Mouse (Mus musculus): ENCODE data around the gene Reep1.

The Reep1 gene

DNA sequence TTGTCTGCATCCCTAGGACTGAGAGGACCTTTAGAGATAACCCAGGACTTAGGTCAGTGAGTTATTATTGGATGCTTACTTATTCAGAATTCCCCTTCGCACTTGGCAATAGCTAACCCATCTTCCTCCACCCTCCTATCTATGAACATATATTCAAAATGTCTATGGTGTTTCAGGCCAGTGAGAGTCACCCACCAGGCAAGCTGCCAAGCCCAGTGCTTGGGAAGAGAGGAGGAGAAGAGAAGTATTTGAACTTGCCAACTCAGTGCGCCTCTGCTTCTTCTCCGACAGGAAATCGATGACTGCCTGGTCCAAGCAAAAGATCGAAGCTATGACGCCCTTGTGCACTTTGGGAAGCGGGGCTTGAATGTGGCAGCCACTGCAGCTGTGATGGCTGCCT is 73.1 kb downstream of the Reep1 start:
- CTCF ChIA-PET = no interaction called here

DNA sequence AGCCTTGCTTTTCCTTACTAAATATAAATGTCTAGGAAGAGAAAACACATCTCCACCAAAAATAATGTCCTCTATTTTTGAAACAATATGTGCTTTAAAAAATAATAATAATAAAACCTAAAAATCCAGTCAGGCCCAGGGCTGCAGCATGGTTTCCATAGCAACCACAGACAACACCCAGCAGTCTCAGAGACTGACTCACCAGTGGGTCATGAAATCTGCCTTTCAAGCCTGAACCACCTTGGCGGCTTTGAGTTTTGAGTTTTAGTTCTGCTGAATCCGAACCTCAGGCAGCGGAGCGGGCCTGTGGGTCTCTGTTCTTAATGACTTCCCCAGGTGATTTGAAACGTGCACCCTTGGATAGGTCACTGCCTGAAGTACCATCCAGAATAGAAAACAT is 75.8 kb downstream of the Reep1 start:
- CTCF ChIA-PET = no interaction called here

DNA sequence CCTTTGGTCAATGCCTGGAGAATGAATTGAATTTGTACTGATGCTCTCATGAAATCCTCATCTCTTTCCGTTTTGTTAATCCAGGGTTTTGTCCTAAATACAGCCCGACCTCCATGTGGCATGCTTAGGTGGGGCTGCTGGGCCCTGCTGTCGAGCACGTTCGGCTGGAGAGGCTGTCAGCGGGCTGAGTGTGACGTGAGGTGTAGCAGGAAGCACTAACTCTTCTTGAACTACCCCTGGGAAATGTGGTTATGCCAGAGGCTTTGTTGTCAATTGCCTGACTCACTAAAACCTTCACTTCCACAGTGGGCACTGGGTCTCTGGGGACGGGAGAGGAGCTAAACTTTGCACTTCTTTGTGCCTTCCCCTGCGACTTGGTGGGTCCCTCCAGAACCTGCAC is 81.0 kb downstream of the Reep1 start:
- CTCF ChIA-PET = no interaction called here

DNA sequence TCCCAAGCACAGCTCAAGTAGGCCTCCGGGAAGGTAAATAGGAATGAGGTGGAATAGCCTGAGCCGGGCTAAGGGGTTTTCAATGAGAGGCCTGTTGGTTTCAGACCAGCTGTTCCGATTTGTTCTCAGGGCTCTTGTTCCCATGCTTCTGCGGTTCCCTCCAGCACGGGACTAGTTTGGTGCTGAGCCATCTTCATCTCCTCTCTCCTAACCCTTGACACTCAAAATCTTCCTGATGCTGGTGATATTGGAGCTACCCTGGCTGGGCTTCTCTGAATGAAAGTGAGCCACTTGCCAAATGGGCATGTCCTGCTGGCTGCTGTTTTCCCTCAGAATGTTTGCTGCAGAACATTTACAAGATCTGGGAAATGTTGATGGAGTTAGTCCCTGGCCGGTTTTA is 84.4 kb downstream of the Reep1 start:
- CTCF ChIA-PET = no interaction called here

DNA sequence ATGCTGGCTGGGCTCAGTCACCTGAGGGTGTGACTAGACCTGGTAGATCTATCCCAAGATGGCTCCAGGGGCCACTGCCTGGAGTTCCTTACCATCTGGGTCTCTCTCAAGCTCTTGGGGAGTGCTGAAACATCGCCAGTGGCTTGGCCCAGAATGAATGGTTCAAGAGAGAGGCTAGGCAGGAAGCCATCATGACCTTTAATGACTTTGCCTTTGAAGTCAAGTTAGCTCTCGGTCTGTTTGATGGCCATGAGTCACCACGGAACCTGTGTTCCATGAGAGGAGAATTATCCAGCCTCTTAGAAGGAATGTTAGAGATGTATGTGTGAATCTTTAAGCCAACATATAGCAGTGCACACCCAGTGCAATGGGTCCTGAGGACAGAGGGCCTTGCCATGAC is 92.0 kb downstream of the Reep1 start:
- CTCF ChIA-PET = interaction anchor here (0.6 kb wide), 1 partner anchor 716 kb away, joined by 6 read pairs; no protein-coding TSS in a partner anchor

DNA sequence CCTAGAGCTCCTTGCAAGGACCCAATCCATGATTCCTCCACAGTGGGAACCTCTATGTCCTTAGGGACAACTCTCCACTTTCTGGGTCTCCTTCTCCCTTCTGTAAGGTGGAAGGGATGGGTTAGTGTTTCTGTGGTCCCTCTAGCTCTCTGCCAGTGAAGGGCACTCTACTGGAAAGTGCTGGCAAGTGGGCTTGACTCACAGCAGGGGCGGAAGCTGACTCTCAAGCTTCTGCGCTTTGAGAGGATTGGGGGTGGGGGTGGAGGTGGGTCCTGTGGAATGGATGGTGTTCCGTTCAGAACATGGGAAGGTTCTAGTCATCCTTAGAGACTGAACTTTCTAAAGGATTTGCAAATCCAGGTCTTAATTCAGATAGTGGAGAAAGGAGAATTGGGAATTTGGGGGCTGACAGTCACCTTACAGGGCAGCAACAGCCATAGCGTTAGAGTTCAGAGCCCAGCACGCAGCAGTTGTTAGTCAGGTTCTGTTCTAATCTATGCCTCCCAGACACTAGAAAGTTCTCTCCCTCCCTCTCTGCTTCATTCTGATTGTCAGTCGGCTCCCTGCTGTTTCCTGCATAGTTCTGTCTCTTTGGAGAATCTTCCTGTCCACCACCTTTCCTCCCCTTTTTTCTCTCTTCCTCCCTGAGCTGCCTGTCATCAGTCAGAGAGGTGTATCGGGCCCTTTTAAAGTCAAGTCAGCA is 93.8 kb downstream of the Reep1 start:
- CTCF ChIA-PET = no interaction called here

DNA sequence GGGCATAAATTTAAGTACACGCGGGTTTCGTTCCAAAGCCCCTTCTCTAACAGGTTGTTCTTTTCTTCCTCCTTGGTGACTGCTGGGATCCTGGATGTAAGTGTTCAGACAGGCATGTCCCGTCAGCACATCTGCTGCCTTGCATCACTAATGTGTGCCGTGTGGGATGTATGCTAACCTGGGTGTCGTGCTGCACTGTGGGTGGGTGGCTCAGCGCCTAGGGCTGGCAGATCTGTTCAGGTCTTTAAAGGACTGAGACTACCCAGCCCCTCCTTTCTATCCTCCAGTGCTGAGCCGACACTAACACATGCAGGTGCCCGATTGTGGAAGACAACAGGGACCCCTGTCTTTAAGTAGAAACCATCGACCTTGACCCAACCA is 94.3 kb downstream of the Reep1 start:
- CTCF ChIA-PET = no interaction called here

DNA sequence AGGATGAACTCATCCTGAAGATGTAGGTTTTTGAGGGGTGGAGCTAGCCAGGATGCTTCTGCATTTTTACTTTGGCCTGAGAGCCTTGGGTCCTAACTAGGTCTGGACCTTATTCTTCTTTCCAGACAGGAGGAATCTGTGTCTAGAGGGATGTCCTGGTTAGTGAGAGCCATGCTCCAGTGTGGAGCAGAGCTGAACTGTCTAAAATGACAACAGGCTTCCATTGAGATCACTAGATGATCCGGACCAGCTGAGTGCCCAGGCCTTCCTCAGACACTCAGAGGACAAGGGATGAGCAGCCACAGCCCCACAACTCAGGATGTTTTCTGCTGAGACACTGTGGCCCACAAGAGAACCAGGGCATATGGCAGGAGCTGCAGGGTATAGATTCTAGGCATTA is 96.2 kb downstream of the Reep1 start:
- CTCF ChIA-PET = interaction anchor here (0.7 kb wide), 1 partner anchor 19 kb away, joined by 3 read pairs; no protein-coding TSS in a partner anchor

DNA sequence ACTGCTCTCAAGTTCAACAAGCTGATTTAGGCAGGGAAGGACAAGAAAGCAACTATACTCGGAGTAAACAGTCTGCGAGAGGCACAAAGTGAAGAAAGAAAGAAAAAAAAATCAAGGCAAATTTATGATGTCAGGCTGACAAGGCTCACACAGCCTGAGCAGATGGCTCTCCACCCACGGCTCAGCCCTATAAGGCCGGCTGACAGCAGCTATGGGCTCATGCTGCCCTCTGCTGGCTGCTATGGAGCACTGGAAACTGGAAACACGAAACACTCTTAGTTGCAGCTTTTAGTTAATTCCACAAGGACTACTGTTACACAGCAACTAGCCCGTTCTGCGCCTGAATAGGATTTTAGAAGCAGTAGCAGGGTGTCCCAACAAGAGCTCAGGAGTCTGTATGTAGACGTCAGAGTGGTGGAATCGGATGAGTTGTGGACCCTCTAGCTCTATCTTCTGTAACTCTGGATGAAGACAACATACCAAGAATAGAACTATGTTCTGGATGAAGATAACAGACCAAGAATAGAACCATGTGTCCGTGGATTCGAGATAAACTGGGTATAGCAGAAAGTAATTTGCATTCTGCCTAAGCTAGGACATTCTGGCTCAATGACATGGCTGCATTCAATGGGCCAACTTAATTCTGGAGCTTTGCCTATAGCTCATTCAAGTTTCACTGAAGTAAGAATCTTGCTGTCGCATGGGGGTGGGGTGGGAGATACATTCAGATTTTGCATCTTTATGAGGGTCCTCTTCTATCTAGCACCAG is 96.9 kb downstream of the Reep1 start:
- CTCF ChIA-PET = interaction anchor here (0.7 kb wide), 1 partner anchor 18 kb away, joined by 3 read pairs; no protein-coding TSS in a partner anchor

DNA sequence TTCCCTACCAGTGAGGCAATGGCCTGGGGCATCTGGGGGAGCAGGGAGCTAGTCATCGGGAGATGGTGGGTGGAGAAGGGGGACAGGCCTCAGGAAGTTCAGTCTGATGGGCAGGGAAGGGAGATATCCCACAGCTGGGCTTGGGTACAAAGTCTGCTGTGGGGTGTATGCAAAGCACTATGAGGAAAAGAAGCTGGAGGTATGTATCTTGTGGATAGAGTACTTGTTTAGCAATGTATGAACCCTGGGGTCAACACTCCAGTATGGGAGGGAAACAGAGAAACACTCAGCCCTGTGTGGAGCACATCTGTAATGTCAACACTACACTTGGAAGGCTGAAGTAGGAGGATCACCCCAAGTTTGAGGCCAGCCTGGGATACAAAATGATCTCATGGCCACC is 99.4 kb downstream of the Reep1 start:
- CTCF ChIA-PET = interaction anchor here (0.5 kb wide), 1 partner anchor 121 kb away, joined by 3 read pairs; no protein-coding TSS in a partner anchor

DNA sequence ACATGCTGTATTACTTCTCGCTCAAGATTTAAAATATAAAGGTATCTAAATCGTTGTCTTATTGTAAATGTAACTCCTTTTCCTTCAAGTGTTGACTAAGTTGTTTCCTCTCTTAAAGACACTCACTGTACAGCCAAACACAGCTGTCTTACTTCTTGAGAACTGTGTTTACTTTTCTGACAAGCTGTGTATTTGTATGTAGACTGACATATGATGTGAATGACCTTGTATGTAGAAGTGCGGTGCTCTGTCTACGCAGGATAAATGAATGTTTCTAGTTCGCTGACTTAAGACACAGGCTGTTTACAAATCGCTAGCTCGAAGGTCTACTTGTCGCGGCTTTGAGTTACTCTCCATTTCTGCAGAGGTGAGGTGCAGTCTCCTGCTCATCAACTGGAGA is 102.5 kb downstream of the Reep1 start:
- CTCF ChIA-PET = no interaction called here

DNA sequence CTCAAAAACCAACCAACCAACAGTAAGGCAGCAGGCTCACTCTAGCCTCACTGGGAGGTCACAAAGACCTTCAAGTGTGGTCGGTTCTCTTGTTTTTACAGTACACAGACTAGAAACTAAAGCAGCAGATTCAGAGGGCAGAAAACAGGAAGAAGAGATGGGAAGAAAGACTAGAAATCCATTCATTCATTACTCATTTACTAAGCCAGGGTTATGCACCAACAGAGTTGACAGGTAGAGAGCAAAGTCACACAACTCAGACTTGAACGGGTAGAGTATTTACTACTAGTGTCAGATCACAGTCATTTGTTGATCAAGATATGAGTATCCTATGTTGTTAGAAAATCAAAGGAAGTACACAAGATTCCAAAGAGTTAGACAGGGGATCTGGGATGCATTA is 105.5 kb downstream of the Reep1 start:
- CTCF ChIA-PET = interaction anchor here (0.5 kb wide), 1 partner anchor 646 kb away, joined by 3 read pairs; no protein-coding TSS in a partner anchor

DNA sequence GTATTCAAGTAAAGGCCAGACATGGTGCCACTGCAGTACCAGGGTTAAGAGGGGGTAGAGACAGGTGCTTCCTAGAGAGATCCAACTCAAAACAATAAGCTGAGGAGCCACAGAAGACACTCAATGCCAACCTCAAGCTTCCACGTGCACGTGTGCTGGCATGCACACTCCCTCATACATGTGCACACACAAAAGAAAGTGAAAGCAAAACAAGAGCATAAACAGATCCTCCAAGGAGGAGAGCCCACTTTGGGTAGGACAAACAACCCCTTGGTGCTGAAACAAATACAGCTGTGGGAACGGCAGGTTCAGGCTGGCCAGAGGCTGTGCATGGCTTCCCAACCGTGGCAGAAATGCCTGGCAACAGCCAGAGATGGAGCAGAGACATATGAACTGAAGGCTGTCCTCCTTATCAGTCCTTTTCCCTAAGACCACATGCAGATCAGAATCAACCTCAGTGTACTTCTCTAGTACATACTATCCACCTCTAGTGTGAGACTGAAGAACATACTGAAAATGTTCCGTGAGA is 112.5 kb downstream of the Reep1 start:
- CTCF ChIA-PET = no interaction called here

DNA sequence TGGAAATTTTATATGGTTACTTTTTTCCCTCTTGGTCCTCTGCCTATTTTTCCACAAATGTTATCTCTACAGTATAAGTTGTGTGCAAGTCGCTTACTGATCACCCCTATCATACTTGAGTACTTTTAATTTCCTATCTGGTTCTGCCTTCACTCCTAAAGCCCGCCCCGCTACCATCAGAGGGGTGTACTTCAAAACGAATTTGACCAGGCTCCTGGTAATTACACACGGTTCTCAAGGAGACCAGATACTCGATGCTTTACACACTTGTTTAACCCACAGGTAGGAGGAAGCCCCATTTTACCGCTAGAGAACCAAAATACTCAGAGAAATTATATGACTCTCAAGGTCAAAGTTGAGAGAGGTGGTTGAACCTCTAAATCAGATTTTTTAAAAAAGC is 115.7 kb downstream of the Reep1 start:
- CTCF ChIA-PET = interaction anchor here (1.1 kb wide), 1 partner anchor 19 kb away, joined by 3 read pairs; no protein-coding TSS in a partner anchor

DNA sequence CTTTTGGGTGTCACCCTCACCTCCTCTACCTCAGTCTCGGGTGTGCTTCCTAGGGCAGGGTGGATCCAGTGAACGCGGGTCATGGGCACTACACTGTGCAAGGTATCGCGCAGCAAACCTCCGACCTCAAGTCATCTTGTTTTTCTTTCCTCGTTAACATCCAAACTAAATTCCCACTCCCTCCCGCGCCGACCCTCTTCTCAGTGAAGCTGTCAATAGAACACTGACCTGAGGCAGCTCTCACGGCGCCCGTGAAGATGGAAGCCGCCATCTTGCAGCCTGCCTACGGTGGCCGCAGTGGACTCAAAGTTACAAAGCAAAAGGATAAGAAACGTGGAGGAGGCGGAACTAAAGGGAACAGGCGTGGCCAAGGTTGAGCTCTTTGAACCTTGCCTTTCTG is 116.1 kb downstream of the Reep1 start:
- CTCF ChIA-PET = no interaction called here

DNA sequence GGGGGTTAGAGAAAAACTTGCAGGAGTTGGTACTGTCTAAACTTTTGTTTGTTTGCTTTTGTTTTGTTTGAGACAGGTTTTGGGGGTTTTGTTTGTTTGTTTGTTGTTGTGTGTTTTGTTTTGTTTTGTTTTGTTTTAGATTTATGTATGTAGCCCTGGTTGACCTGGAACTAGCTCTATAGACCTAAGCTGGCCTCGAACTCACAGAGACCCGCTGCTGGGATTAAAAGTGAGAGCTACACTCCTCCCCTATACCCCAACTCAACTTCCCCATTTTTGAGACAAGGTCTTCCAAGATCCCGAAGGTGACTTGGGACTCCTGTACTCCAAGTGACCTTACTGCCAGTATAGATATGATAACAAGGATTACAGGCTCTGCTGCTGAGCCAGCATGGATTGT is 116.6 kb downstream of the Reep1 start:
- CTCF ChIA-PET = no interaction called here

DNA sequence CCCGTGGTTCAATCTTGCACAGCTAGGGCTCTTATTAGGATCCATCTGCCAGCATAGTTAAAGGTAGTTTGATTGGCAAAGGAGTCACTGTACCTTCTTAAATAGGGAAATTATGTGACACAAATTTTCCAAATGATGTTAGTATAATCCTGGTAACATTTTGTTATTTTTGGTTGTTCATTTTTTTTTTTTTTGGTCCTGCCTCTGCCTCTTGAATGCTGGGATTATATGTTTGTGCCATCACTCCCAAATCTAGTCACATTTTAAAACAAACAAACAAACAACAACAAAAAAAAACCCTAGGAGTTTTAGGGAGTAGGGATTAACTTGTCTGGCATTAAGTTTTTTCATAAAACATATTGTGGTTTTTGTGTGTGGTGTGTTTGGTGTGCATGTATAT is 119.5 kb downstream of the Reep1 start, which contains the start of gene Mrpl35:
Gene Mrpl35 (minus strand): TSS at position 101 of the 400 bp plus-strand sequence.
- CTCF ChIA-PET = interaction anchor here (0.7 kb wide), 1 partner anchor 63 kb away, joined by 4 read pairs; no protein-coding TSS in a partner anchor

DNA sequence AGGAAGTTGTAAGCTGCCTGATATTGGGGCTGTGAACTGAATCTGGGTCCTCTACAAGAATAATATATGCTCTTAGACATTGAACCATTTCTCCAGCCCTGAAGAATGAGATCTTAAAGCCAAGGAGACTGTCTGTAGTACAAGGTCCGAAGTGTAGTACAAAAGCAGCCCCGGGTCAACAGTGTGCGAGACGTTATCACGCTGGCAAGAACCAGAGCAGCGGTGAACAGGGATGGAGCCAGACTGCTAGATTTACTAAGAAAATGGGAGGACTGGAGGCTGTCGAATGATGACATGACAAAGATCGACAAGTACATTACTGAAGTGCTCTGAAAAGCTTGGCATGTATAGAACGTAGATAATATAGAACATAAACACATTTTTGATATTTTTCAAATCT is 122.4 kb downstream of the Reep1 start:
- CTCF ChIA-PET = interaction anchor here (0.5 kb wide), 1 partner anchor 265 kb away, joined by 3 read pairs; no protein-coding TSS in a partner anchor

DNA sequence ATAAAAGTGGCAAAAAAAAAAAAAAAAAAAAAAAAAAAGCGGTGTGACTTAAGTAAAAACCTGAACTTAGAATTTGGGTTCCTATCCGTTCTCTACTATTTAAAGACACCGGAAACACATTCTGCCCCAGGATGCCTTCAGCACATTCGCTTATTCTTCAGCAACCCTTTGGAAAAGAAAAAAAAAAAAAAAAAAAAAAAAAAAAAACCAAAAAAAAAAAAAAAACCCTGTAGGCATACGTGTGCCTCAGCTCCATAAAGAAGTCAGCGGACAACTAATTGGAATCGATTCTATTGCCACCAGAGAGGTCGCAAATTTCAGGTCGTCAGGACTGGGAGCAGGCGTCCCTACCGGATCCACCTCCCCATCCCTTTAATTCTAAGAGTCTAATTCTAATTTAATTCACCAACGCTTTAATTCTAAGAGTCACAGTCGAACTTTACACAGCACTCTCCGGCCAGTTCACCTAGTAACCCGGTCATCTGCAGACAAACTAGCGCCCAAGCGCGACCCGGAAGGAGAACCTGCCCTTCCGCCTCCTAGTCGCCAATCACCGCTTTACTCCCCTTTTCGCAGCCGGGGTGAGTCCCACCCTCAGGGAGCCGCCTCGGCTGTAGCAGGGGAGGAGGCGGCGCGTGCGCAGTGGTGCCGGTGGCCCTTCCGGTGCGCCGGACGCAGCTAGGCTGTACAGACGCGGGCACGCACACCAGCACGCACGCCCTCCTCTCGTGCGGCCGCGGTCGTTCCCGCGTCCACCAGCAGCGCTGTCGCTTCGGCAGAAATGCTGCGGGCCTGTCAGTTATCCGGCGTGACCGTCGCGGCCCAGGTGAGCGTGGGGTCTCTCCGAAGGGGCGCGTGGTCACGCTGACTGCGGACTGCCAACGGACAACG is 123.6 kb downstream of the Reep1 start, which contains the start of gene Immt:
Gene Immt (plus strand): TSS at position 642 of the 891 bp plus-strand sequence.
- CTCF ChIA-PET = interaction anchor here (1.0 kb wide), 1 partner anchor 9 kb away, joined by 3 read pairs; no protein-coding TSS in a partner anchor

DNA sequence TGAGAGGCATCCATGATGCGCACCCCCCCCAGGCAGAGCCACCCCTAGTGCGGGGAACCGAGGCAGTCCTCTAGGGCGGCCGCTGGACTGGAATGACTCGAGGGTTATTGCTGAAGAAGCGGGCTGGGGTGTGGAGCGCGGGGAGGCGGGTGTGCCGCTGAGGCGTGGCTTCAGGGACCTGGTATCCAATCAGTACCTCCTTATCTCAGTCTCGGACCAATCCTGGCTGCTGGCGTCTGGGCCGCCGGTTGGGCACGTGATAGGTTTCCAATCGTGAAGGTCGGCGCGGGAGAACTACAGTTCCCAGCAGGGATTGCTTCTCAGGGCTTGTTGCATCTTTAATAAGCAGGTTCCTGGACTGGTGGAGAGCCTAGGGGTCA is 124.2 kb downstream of the Reep1 start:
- CTCF ChIA-PET = interaction anchor here (1.0 kb wide), 1 partner anchor 9 kb away, joined by 3 read pairs; no protein-coding TSS in a partner anchor

DNA sequence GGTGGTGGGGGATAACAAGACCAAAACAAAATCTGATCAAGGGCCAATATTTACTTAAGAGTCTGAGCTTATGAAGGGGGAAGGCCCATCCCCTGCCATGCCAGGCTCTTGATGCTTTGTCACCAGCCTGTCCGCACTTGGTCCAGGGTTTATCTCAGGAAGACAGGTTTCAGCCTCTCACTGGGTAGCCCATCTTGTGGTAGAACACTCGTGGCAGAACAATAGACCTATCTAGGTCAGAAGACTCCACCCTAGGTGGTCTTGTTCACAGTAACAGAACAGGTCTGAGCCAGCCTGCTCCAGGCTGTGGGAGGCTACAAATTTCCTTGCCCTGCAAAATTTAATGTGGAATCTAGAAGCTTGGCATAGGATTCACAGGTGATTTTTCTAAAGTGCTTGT is 129.4 kb downstream of the Reep1 start:
- CTCF ChIA-PET = no interaction called here
